Mouse (Mus musculus) heart, adult 9 months (tissue): Measurements from ENCODE around the gene Vamp1.
"Not testable (repeated sequence)": the region's sequence is repeated elsewhere in the genome, so short reads cannot be mapped to it uniquely, and the experiment has no call there.

Experiments used
- DNase-seq, 2 experiments: peaks; one replicate each; pipeline ENCODE4 v3.0.0; 2022; ENCODE audit warnings: low spot score in 2 of 2

Vamp1 gene

GRCm38 (mm10) chr6:125241566-125241965 lies 26.2 kb downstream of the Vamp1 start:
- no peak for DNase-seq

GRCm38 (mm10) chr6:125244551-125244950 lies 29.2 kb downstream of the Vamp1 start:
- DNase-seq: no peak

GRCm38 (mm10) chr6:125252285-125252684 lies 36.9 kb downstream of the Vamp1 start:
- no peak for DNase-seq

GRCm38 (mm10) chr6:125252711-125253110 lies 37.4 kb downstream of the Vamp1 start:
- no peak for DNase-seq

GRCm38 (mm10) chr6:125253863-125254715 lies 38.7 kb downstream of the Vamp1 start:
- DNase-seq: peak in 1 of 2 experiments; percentile 25

GRCm38 (mm10) chr6:125255516-125256044 lies 40.2 kb downstream of the Vamp1 start:
- no peak for DNase-seq

- DNase-seq: peak; percentile 26 to 46
Observed at GRCm38 (mm10) chr6:125256222-125256966, 41.0 kb downstream of the Vamp1 start.

- no peak for DNase-seq
Observed at GRCm38 (mm10) chr6:125260006-125260555, 44.7 kb downstream of the Vamp1 start.

GRCm38 (mm10) chr6:125264219-125264618 lies 48.9 kb downstream of the Vamp1 start:
- DNase-seq: no peak

GRCm38 (mm10) chr6:125265239-125265638 lies 49.9 kb downstream of the Vamp1 start:
- DNase-seq: no peak

GRCm38 (mm10) chr6:125266091-125266490 lies 50.7 kb downstream of the Vamp1 start:
- no peak for DNase-seq

GRCm38 (mm10) chr6:125266600-125266999 lies 51.2 kb downstream of the Vamp1 start:
- not testable (repeated sequence) for DNase-seq

- DNase-seq: no peak
Observed at GRCm38 (mm10) chr6:125267469-125267868, 52.1 kb downstream of the Vamp1 start.

- DNase-seq: no peak
Observed at GRCm38 (mm10) chr6:125268799-125269198, 53.4 kb downstream of the Vamp1 start.

- peak; percentile 95 to 96 for DNase-seq
Observed at GRCm38 (mm10) chr6:125271455-125272227, 56.3 kb downstream of the Vamp1 start.

GRCm38 (mm10) chr6:125272228-125272785 lies 57.0 kb downstream of the Vamp1 start:
- no peak for DNase-seq

GRCm38 (mm10) chr6:125274841-125275563 lies 59.7 kb downstream of the Vamp1 start:
- DNase-seq: peak in 1 of 2 experiments; percentile 24

- no peak for DNase-seq
Observed at GRCm38 (mm10) chr6:125279729-125280128, 64.4 kb downstream of the Vamp1 start.

- not testable (repeated sequence) for DNase-seq
Observed at GRCm38 (mm10) chr6:125282721-125283120, 67.4 kb downstream of the Vamp1 start.

- DNase-seq: no peak
Observed at GRCm38 (mm10) chr6:125284250-125284649, 68.9 kb downstream of the Vamp1 start.
